Mouse (Mus musculus): ENCODE data around the gene Man2a1. TPM values are rescaled to one million over a fixed set of nuclear protein-coding genes. Genes with fewer than 3 reads are reported as not detected.

The Man2a1 gene
- polyA plus RNA-seq, 1 experiment from 2014 or later = 3.6 TPM

- no peak overlapping the region for H3K4me2 ChIP-seq
- H3K36me3 ChIP-seq = peaks cover 3% of the 10 kb centered on the region; the same call in 1 of the 2 replicates
- H3K4me1 ChIP-seq (replicated peaks) = no peaks in the 10 kb centered on the region
- H3K27ac ChIP-seq = no peak overlapping the region
- no peaks in the 10 kb centered on the region for H3K27me3 ChIP-seq
- H3K9me3 ChIP-seq (replicated peaks) = no peaks in the 10 kb centered on the region
- WGBS (ENCODE audit: insufficient replicate concordance) = 72% methylated on average over 6 of the region's 6 CpGs
- no peak for DNase-seq
- no peak overlapping the region for H3K4me3 ChIP-seq (replicated peaks)
- H3K9ac ChIP-seq = no peak overlapping the region
- no peak for ATAC-seq (ENCODE audit: low read depth)
These were observed 107.0 kb downstream of the Man2a1 start for GRCm38 (mm10) chr17:64707529-64707928.

- ATAC-seq (ENCODE audit: low read depth) (no peak), DNase-seq (no peak)
- Histone ChIP-seq H3K36me3 (peaks cover 43% of the 10 kb centered on the region), H3K9ac (no peak overlapping the region), H3K4me1 (replicated peaks) (peaks cover 4% of the 10 kb centered on the region; the same call in 1 of the 2 replicates), H3K27me3 (no peaks in the 10 kb centered on the region), H3K27ac (no peak overlapping the region), H3K9me3 (replicated peaks) (no peaks in the 10 kb centered on the region), H3K4me2 (no peak overlapping the region), H3K4me3 (replicated peaks) (no peak overlapping the region)
- 77% methylated on average over 4 of the region's 4 CpGs for WGBS (ENCODE audit: insufficient replicate concordance)
These were observed 115.8 kb downstream of the Man2a1 start for GRCm38 (mm10) chr17:64716318-64716717.

DNA sequence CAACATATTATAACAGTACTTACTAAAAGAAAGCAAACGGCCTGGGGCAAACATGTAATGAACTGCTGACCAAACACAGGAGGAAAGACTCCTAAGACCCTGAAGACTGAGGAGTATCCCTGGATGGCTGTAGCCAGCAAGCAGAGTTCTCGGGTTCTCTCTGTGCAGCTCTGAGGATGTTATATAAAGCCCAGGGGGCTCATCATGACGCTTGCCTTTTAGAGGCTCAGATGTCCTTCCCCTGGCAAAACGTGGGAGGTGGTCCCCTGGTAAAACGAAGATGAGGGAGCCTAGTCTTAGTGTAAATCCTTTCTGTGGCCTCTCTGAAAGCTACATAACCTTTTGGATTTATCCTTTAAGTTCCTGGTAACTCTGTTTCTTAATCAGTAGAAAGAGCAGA, 119.2 kb downstream of the Man2a1 start:
- H3K4me1 ChIP-seq (replicated peaks) = peaks cover 4% of the 10 kb centered on the region; the same call in 1 of the 2 replicates
- H3K27me3 ChIP-seq = no peaks in the 10 kb centered on the region
- H3K4me2 ChIP-seq = no peak overlapping the region
- no peak overlapping the region for H3K27ac ChIP-seq
- ATAC-seq (ENCODE audit: low read depth) (no peak), DNase-seq (no peak)
- no peak overlapping the region for H3K4me3 ChIP-seq (replicated peaks)
- no peak overlapping the region for H3K9ac ChIP-seq
- peaks cover 24% of the 10 kb centered on the region for H3K36me3 ChIP-seq
- WGBS (ENCODE audit: insufficient replicate concordance) = 70% methylated on average over 5 of the region's 5 CpGs
- no peaks in the 10 kb centered on the region for H3K9me3 ChIP-seq (replicated peaks)

GRCm38 (mm10) chr17:64721112-64721511, 120.6 kb downstream of the Man2a1 start:
- DNase-seq (no peak), ATAC-seq (ENCODE audit: low read depth) (no peak)
- Histone ChIP-seq H3K9ac (no peak overlapping the region), H3K4me3 (replicated peaks) (no peak overlapping the region), H3K4me1 (replicated peaks) (peaks cover 4% of the 10 kb centered on the region; the same call in 1 of the 2 replicates), H3K27ac (no peak overlapping the region), H3K4me2 (no peak overlapping the region), H3K9me3 (replicated peaks) (no peaks in the 10 kb centered on the region), H3K36me3 (peaks cover 20% of the 10 kb centered on the region), H3K27me3 (no peaks in the 10 kb centered on the region)
- 23% methylated on average over 5 of the region's 5 CpGs for WGBS (ENCODE audit: insufficient replicate concordance)

DNA sequence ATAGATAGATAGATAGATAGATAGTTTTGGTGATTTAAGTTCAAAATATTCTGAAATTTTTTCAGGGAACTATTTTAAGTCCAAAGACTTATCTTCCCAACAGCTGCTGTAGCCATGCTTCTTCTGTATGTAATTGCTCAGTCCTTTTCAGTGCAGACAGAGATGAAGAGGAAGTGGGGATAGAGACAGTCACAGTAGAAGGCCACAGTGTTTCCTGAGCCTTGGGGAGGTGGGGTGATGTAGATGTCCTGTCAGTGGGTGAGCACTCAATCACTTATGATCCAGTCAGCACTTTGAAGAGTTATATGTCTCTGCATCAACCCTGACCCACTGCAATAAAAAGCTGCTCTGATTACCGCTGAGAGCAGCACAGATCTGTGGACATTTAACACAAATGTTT, 122.6 kb downstream of the Man2a1 start:
- Histone ChIP-seq H3K9me3 (replicated peaks) (no peaks in the 10 kb centered on the region), H3K27me3 (no peaks in the 10 kb centered on the region), H3K4me2 (no peak overlapping the region), H3K9ac (no peak overlapping the region), H3K27ac (no peak overlapping the region), H3K4me3 (replicated peaks) (no peak overlapping the region), H3K4me1 (replicated peaks) (peaks cover 4% of the 10 kb centered on the region; the same call in 1 of the 2 replicates), H3K36me3 (peaks cover 13% of the 10 kb centered on the region; the same call in 1 of the 2 replicates)
- DNase-seq (no peak), ATAC-seq (ENCODE audit: low read depth) (no peak)
- 73% methylated on average over 1 of the region's 1 CpGs for WGBS (ENCODE audit: insufficient replicate concordance)

DNA sequence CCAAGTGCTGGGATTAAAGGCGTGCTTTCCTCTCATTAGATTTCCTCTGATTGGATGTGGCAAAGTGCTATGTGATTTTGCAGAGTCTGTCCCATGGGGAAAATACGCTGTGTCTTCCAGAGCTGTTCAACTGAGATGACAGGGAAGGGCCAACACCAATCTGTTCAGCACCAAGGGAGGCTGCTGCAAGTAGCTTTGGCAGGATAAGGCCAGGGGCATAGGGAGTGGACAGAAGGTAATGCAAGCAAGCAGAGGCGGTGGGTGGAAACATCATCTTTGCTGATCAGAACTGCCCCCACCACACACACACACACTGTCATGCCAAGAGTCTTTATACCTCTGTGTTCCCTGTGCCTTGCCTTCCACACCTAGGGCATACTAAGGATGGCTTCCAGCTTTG, 124.7 kb downstream of the Man2a1 start:
- DNase-seq (no peak), ATAC-seq (ENCODE audit: low read depth) (no peak)
- H3K4me3 ChIP-seq (replicated peaks) = no peak overlapping the region
- H3K4me2 ChIP-seq = no peak overlapping the region
- 86% methylated on average over 3 of the region's 3 CpGs for WGBS (ENCODE audit: insufficient replicate concordance)
- no peaks in the 10 kb centered on the region for H3K27me3 ChIP-seq
- H3K27ac ChIP-seq = no peak overlapping the region
- peaks cover 8% of the 10 kb centered on the region; the same call in 1 of the 2 replicates for H3K36me3 ChIP-seq
- H3K4me1 ChIP-seq (replicated peaks) = peaks cover 4% of the 10 kb centered on the region; the same call in 1 of the 2 replicates
- no peaks in the 10 kb centered on the region for H3K9me3 ChIP-seq (replicated peaks)
- H3K9ac ChIP-seq = no peak overlapping the region

GRCm38 (mm10) chr17:64726032-64726431, 125.5 kb downstream of the Man2a1 start:
- Histone ChIP-seq H3K36me3 (peaks cover 8% of the 10 kb centered on the region; the same call in 1 of the 2 replicates), H3K4me2 (no peak overlapping the region), H3K4me3 (replicated peaks) (no peak overlapping the region), H3K4me1 (replicated peaks) (no peaks in the 10 kb centered on the region), H3K9me3 (replicated peaks) (no peaks in the 10 kb centered on the region), H3K27ac (no peak overlapping the region), H3K27me3 (no peaks in the 10 kb centered on the region), H3K9ac (no peak overlapping the region)
- DNase-seq (no peak), ATAC-seq (ENCODE audit: low read depth) (no peak)
- 69% methylated on average over 7 of the region's 7 CpGs for WGBS (ENCODE audit: insufficient replicate concordance)

DNA sequence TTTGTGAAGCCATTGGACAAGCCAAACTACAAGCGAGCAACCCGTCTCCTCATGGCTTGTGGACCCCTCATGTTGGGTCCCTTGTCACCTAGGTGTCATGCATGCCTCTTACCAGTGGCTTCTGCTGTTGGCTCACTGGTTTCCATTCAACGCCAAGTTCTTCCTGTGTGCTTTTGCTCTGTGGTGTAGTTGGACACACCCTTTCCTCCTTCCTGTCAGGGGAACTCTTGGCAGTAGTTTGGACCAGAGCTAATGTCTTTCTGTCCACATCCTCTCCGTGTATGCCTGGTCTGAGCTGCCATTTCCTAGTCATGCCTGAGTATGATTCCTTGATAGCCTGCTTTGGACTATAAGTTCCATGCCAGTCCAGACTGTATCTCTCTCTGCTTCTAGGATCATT, 135.0 kb downstream of the Man2a1 start:
- DNase-seq = no peak
- Histone ChIP-seq H3K9ac (no peak overlapping the region), H3K36me3 (peaks cover 30% of the 10 kb centered on the region), H3K27me3 (no peaks in the 10 kb centered on the region), H3K4me1 (replicated peaks) (no peaks in the 10 kb centered on the region), H3K4me2 (no peak overlapping the region), H3K4me3 (replicated peaks) (no peak overlapping the region), H3K9me3 (replicated peaks) (no peaks in the 10 kb centered on the region), H3K27ac (no peak overlapping the region)
- WGBS (ENCODE audit: insufficient replicate concordance) = 55% methylated on average over 4 of the region's 4 CpGs
- ATAC-seq (ENCODE audit: low read depth) = no peak

DNA sequence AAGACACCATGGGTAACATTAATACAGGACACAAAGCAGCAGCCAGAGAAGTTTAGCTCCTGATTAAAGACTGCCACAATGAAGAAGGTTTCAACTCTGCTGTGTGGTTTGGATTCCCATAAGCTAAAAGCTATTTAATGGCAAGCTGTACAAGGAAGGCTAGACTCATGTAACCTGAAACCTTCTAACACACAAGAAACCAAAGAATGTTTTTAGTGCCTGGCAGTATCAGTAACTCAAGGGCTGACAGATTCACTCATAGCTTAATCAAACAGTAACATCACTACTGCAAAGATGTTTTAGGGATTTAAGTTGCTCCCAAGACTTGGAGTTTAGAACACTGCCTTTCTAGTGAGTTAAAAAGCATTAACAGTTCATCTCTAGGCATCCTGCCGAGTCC, 137.4 kb downstream of the Man2a1 start:
- 67% methylated on average over 1 of the region's 1 CpGs for WGBS (ENCODE audit: insufficient replicate concordance)

GRCm38 (mm10) chr17:64739129-64739528, 138.6 kb downstream of the Man2a1 start:
- no peak overlapping the region for H3K4me3 ChIP-seq (replicated peaks)
- DNase-seq = no peak
- no peaks in the 10 kb centered on the region for H3K27me3 ChIP-seq
- H3K9me3 ChIP-seq (replicated peaks) = no peaks in the 10 kb centered on the region
- ATAC-seq (ENCODE audit: low read depth) = no peak
- 87% methylated on average over 6 of the region's 6 CpGs for WGBS (ENCODE audit: insufficient replicate concordance)
- H3K27ac ChIP-seq = no peak overlapping the region
- H3K36me3 ChIP-seq = peaks cover 57% of the 10 kb centered on the region
- no peaks in the 10 kb centered on the region for H3K4me1 ChIP-seq (replicated peaks)
- no peak overlapping the region for H3K4me2 ChIP-seq
- no peak overlapping the region for H3K9ac ChIP-seq

More for the DNA sequence above, 137.4 kb downstream of the Man2a1 start:
- Histone ChIP-seq H3K9me3 (replicated peaks) (no peaks in the 10 kb centered on the region), H3K4me3 (replicated peaks) (no peak overlapping the region), H3K9ac (no peak overlapping the region), H3K4me1 (replicated peaks) (no peaks in the 10 kb centered on the region), H3K36me3 (peaks cover 49% of the 10 kb centered on the region), H3K4me2 (no peak overlapping the region), H3K27me3 (no peaks in the 10 kb centered on the region), H3K27ac (no peak overlapping the region)
- ATAC-seq (ENCODE audit: low read depth) (no peak), DNase-seq (no peak)

DNA sequence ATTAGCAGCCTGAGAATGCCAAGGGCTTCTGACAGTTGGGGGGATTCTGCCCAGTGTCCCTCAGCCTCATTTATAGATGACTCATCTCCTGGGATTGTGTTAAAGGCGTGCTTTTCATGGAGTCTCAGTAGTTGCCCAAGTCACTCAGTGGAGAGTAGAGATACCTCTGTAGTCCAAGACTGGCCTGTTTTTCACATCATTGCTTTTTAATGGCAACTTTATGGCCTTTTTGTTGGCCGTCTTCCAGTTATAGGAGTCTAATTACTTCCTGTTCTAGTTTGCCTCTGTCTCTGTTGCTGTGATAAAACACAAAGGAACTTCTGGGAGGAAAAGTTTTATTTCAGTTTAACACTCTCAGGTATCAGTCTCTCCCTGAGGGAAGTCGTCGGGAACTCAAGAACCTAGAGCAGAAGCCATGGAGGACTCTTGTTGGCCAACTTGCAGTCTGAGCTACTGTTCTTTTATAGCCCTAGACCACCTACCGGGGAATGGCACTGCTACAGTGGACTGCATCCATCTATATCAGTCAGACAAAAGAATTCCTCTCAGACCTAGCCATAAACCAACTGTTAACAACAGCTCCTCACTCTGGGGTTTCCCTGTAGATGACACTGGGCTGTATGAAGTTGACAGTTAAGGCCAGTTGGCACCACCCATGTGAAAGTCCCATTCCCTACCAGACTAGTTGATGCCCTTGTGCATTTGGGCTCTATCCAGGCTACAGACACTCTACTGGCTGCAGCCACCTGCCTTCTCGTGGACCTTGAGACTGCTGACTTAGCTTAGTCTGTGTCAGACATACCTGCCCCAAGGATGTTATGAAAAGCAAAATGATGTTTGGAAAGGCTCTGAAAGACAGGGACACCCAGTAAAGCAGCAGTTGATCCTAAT, 142.4 kb downstream of the Man2a1 start:
- Histone ChIP-seq H3K4me3 (replicated peaks) (no peak overlapping the region), H3K9me3 (replicated peaks) (no peaks in the 10 kb centered on the region; the same call in 1 of the 2 replicates), H3K9ac (no peak overlapping the region), H3K27me3 (no peaks in the 10 kb centered on the region), H3K4me1 (replicated peaks) (peaks cover 11% of the 10 kb centered on the region), H3K36me3 (peaks cover 57% of the 10 kb centered on the region), H3K4me2 (no peak overlapping the region), H3K27ac (no peak overlapping the region)
- 73% methylated on average over 6 of the region's 6 CpGs for WGBS (ENCODE audit: insufficient replicate concordance)
- ATAC-seq (ENCODE audit: low read depth) (no peak), DNase-seq (no peak)

All from liver, embryonic 13.5 days (tissue).